Mouse (Mus musculus) cerebellum, postnatal 36 days (tissue): ENCODE results near the gene Prkag3.

Experiments used
- DNase-seq, 2 experiments: peaks; one replicate each; pipeline ENCODE4 v3.0.0; 2021 to 2022; ENCODE audit warnings: mixed read lengths in 2 of 2

Prkag3 gene

DNA sequence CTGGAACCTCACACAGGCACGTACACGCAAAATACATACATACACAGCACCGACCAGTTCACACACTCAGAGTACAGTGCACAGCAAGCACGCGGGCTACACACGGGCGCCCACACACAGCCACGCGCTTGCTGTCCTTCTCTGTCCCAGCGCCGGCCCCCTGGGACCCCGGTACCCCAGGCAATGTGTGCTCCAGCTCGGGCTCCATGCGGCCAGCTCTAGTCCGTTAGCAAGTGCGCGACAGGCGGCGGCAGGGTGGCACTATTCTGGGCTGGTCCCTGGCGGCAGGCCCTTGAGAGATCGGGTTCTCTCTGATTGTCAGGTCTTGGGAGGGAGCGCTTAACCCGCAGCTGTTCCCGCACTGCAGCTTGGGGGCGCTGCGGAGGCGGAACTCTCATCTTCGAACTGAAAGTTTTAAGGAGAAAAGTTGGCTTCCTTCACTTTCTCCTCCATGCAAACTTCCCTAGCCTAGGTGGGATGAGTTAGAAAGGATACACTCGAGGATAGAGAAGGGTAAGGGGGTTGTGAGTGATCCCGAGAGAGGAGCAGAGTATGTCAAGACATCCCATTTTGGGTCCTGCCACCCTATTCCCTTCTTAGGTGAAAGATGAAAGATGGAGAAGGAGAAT lies at the start of gene Prkag3:
Prkag3 (minus strand) TSS at position 579 of the 629 bp plus-strand sequence.
- peak; percentile 12 to 18 for DNase-seq

DNA sequence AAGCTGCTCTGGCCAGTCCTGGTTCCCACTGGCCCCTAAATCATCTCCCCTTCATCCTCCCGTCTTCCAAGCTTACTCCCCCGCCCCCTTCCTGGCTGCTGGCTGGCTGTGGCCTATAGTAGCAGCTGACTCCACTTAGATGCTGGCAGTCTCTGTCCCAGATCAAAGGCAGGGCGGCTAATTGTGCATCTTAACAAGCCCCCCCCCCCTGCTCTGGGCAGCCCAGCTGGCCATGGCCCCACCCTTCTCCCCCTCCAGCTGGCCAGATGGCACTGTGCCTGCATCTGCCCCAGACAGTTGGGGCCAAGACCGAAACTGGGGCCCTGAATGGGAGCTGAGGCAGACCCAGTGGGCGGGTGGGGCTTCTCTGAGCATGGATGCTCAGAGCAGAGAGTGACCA lies 48.4 kb upstream of the Prkag3 start:
- DNase-seq: no peak

DNA sequence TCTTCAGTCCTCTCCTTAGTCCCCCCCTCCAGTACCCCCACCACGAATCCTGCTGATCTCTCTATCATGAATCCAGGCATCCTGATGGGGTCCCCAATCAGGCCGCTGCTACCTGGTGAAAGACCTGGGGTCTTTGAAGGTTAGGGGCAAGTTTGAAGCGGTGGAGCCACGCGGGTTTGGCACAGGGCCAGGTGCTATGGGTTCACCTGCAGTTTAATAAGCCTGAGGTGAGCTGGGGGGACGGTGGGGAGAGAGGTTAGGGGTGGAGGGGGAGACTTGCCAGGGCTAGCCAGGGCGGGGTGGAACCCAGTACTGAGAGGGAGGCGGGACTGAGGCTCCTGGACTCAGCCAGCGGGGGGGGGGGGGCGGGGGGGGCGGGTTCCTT lies 46.1 kb upstream of the Prkag3 start:
- DNase-seq: no peak

DNA sequence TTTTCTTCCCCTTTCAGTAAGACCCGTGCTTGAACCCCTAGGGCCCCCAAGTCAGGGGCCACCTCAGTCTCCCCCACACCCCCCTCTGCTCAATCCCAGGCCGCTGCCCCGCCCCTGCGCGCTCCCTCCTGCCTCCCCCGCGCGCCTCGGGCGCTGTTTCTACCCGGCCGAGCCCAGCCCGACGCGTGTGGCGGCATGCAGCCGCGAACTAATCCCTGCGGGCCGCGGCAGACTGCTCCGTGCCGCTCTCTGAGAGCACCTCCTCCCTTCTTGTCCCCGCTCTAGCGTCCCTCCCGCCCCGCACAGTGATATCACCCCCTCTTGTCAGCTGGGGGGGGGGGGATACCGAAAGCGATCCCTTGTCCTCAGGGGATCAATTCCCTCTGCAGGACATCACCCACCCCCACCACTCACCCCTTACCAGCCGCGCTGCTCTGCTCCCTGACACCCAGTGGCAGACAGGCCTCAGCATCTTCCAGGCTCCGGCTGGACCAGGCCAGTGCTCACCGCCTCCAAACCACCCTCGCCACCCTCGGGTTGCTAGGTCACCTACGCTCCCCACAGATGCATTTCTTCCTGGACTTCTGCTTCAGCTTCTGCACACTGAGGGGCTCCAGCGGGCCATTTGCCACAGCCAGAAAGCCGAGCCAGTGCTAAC lies 45.6 kb upstream of the Prkag3 start:
- DNase-seq: no peak

DNA sequence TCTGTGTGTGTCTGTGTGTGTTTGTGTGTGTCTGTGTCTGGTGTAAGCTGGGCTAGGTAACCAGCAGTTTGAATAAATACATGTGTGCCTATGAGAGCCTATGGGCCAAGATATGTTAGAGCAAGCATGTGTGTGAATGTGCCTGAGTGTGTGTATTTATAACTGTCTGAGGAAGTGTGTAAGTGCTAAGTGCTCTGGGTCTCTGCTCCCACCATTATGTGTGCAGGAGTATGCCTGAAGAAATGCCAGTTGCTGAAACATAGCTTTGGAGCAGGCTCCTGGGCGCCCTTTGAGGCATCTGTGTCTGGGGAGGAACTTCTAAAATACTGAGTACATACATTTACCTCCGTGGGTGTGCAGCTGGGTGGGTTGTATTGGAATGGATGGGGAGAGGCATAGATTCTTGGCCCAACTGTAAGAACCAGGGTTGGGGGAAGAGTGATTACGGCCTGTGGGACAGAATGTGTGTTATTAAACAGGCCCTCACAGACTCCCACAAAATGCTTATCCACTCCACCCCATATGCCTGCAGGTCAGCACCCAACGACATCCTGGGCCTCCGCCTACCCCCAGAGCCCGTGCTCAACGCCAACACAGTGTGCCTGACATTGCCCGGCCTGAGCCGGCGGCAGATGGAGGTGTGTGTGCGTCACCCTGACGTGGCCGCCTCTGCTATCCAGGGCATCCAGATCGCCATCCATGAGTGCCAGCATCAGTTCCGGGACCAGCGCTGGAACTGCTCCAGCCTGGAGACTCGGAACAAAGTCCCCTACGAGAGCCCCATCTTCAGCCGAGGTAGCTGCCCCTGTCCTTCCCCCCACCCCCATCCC lies 44.0 kb upstream of the Prkag3 start:
- DNase-seq: no peak

DNA sequence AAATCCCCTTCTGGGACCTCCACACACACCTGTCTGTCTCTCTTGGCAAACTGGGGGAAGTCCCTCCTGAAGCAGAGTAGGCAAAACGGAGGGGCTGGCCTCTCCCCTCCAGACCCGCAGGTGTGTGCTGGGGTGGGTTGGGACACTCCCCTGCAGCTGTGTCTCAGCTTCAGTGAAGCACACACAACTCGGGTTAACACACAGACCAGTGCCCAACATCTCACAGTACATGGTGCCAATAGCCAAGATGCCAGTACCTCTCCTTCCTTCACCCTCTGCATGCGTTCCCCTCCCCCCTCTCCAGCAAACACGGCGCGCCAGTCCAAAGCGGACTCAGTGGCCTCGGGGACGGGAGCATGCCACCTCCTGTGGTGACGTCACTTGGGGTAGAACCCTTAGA lies 42.2 kb upstream of the Prkag3 start, which contains the start of gene Wnt10a:
Wnt10a (plus strand) TSS at position 268 of the 400 bp plus-strand sequence.
- DNase-seq: no peak

DNA sequence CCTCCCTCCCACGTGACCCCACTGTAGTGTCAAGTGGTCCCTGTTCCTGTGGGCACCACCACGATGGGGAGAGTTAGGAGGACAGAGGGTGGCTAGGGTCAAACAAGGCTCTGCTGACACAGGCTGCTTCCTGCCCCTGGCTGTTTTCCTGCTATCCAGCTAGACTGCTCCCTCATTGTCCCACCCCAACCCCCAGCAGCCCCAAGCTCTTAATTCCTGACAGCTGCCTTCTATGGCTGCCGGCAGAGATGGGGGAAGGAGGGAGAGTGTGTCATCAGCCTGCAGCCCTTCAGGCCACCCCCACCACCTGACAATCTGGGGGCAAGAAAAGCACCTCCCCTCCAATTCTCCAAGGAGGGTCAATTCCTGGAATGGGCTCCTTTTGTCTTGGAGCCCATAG lies 41.1 kb upstream of the Prkag3 start:
- DNase-seq: no peak

DNA sequence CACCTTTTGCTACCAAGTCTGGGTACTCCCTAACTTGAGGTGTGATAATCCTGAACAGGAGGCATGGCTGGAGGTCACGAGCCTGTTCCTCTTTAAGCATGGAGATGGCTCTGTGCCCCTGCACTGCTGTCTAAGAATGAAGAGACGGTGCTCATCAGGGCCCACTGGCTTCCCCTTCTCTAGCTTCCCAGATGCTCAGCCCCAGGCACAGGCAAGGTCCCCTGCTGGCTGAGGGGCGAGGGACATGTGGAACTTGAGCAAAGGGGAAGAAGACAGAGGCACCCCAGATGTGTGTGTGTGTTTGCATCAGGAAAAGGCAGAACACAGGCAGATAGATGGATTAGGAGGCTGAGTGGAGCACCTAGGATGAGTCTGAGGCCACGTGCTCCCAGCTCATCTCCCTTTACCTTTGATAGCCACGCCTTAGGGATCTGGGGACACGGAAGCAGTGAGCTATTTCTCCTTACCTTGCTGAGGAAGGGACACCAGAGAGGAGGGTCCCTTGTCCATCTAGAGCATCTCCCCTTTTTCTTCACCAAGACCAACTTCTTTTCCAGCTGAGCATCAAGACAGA lies 39.7 kb upstream of the Prkag3 start:
- DNase-seq: no peak

DNA sequence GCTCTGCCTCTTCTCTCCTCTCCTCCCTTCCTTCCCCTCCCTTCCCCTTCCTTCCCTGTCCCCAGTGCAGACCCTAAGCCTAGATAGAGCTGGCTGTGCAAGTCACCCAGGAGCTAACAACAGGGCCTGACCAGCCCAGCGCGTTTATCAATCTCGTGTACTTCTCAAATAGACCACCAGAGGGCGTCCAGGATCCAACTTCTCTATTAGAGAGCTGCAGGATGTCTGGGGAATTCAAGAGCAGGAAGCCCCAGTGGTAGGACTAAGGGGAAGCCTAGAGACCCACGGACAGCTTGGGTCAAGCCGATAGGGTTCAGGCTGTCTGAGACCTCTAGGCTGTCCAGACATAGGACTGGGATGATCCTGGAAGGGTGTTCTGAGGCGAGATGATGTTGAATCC lies 38.8 kb upstream of the Prkag3 start:
- DNase-seq: peak; percentile 72 to 89

DNA sequence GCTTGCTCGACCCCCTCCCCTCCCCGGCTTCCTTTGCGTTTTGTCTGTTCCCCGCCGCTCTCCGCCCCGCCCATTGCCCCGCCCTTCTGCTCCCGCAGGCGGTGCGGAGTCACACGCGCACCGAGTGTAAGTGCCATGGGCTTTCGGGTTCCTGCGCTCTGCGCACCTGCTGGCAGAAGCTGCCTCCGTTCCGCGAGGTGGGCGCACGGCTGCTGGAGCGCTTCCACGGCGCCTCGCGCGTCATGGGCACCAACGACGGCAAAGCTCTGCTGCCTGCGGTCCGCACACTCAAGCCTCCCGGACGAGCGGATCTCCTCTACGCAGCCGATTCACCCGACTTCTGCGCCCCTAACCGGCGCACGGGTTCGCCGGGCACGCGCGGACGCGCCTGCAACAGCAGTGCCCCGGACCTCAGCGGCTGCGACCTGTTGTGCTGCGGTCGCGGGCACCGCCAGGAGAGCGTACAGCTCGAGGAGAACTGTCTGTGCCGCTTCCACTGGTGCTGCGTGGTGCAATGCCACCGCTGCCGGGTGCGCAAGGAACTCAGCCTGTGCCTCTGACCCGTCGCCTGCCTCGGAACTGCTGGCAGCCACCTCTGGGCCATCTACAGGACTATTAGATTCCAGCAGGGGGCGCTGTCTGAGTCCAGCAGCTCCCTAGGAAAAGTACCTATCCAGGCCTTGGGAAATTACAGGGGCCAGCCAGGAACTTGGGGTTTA lies 35.2 kb upstream of the Prkag3 start:
- DNase-seq: peak; percentile 50 to 58

DNA sequence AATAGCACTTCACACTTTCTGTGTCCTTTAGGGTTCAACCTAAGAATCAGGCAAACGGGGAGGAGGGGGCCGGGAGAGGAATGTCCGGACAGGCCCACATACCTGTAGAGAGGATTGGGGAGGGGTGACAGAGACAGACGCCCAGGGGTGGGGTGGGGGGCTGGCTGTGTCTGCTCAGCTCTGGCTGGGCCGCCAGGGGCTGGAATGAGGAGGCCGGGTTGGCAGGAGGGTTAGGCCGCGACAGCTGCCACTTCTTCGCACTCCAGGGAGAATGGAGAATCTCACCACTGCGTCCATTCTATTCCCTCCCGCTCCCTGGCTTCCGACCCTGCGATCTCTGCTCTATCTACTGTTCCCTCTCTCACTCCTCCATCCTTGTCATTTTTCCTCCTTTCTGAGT lies 34.5 kb upstream of the Prkag3 start:
- no peak for DNase-seq

DNA sequence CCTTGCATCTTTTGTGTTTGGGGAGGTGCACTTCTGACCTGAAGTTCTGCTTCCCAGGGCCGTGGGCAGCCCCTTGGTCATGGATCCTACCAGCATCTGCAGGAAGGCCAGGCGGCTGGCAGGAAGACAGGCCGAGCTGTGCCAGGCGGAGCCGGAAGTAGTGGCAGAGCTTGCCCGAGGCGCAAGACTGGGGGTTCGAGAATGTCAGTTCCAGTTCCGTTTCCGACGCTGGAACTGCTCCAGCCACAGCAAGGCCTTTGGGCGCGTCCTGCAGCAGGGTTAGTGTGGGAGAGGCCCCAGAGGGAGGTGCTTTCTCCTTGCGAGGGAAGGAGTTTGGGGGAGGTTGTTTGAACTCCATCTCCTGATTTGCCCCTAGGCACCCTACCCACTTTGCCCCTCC lies 33.0 kb upstream of the Prkag3 start:
- DNase-seq: no peak

DNA sequence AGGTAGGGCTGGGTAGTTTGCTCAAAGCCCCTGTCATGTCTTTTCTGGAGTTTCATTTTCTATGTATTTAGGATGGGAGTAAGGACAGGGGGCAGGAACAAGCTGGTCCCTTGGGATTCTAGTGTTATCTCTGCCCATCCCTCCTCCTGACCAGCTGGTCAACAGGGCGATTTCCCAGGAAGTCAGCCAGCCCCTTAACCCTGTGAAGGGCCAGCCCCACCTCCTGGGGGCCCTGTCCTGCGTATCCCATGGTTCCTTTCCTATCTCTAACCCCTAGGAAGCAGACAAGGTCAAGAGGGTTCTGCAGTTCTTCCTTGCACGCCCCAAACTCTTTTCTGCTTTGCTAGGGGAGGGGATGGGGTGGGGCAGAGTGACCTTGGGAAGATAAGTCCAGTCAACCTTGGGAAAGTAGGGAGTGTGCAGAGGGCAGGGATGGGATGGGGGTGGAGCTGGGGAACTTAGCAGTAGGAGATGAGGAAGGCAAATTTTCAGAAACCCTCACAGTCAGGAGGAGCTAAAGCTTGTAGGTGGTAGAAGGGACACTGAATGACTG lies 30.0 kb upstream of the Prkag3 start:
- DNase-seq: no peak

DNA sequence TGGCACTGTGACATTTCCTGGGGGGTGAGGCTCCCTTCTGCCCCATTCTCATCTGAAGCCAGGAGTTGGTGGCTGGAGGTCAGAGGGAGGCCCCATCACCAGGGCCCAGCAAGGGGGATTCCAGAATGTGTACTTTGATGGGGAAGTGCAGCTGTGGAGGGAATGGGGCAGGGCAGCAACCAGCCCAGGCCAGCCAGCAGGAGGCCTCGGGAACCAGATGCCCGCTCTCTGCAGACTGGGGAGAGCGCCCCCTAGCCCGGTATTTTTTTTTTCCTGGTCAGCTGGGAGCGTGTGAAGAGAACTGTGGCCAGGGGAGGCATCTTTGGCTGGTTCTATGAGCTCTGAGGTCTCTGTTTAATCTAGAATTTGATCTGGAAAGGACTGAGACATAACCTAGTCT lies 26.8 kb upstream of the Prkag3 start:
- DNase-seq: no peak

DNA sequence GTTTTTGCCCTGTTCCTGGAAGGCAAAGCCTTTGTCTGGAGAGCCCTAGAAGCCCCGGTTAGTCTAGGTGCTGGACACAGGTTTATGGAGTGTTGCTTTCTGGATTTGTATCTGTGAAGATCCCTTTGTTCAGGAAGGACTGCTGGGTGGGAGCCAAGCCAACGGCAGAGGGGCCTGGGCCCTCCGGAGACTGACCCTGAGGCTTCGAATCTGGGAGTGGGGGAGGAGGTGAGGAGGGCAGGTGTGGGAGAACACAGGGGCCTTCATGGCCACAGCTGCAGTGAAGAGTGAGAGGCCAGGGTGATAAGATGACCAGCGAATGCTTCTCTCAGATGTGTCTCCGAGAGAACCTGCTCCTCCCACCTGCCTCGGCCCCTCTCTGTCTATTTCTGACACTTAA lies 25.0 kb upstream of the Prkag3 start:
- no peak for DNase-seq

DNA sequence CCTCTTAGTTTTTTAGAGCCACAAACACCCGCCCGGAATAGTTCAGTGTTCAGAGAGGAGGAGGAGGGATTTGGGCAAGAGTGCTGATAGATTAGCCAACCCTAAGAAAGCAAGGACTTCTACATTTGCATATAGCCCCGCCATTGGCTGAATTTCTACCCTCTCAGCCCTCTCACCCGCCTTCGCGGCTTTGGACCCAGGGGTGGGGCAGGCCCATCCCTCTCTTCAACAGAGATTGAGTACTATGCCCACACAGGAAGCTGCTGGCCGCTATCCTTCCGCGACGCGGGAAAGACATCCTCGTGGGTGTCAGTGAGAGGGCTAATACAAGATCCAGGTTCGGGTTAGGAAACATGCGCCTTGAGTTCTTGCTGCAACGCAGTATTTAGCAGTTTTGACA lies 24.1 kb upstream of the Prkag3 start:
- peak; percentile 62 to 68 for DNase-seq

DNA sequence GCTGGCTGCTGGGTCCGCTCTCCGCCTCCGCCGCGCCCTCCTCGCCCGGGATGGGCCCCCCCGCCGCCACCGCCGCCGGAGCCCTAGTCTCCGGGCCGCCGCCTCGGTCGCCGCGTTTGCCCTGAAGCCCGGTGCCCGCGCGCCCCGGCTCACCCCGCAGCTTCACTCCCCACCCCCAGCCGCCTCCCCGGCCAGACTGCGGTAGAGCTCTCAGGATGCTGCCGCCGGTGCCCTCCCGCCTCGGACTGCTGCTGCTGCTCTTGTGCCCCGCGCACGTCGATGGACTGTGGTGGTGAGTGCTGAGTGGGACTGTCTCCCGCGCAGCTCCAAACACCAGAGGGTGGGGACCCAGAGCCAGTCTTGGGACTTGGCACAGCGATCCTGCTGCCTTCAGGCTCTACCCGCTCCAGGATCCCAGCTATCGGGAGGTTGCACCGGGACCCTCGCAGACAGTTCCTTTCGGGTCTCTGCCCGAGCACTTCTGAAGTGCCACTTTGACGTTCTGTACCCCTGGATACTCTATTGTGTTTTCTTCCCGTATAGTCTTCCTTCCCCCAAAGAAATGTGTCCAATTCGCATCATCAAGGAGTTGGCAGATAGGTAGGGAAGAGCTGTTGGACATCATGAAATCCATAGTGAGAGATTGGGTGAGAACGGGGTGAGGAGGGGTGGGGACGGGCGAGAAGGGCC lies 23.1 kb upstream of the Prkag3 start:
- no peak for DNase-seq

DNA sequence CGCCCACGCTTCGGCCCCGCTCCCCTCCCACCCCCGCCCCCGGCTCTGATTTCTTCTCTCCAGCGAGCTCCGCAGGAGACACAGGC lies 22.7 kb upstream of the Prkag3 start, which contains the start of gene Wnt6:
Wnt6 (plus strand) TSS at position 48 of the 86 bp plus-strand sequence.
- DNase-seq: no peak

DNA sequence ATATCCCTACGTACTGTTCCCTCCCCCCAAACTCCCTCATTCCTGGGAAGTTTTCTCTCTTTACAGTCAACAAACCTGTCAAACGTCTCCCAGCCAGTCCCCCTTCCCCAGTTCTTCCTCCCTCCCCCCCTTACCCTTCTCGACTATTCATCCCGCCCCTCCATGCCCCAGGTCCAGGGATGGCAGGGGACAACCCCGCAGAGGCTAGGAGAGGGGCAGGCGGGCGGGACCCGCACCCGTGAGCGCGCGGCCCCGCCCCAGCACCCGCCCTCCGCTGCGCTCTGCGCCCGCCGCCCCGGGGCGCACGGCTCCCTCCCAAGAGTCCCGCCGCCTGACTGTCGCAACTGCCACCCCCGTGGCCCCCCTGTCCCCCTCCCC lies 22.4 kb upstream of the Prkag3 start:
- no peak for DNase-seq

DNA sequence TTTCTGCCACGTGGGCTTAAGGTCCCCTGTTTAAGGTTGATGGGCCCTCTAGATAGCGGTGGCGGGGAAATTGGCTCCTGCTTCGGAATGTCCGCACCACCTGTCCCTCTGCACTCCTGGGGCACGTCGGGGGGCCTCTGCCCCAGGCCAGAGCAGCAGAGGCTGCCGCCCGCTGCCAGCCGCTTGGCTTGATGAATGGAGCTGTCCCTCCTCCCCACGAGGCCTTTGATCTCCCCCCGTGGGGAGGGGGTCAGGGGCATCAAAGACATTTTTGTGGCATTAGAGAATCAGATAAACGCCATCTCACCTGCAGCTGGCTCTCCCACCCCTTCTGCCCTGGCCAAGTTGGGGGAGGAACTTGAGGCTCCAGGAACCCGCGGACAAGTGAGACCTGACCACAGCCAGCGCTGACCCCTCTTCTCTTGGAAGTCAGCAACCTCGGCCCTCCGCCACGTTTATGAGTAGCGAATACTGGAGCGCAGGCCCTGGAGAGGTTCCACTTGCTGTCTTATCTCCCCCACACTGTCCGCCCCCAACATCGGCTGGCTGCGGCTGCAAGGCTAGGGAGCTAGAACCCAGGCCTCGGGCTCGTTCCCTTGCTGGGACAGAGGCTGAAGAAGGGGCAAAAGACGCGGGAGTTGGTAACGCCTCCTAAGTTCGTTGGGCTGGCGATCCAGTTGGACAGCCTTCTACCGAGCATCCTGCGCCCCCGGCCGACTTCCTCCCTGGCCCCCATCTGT lies 21.9 kb upstream of the Prkag3 start:
- no peak for DNase-seq

DNA sequence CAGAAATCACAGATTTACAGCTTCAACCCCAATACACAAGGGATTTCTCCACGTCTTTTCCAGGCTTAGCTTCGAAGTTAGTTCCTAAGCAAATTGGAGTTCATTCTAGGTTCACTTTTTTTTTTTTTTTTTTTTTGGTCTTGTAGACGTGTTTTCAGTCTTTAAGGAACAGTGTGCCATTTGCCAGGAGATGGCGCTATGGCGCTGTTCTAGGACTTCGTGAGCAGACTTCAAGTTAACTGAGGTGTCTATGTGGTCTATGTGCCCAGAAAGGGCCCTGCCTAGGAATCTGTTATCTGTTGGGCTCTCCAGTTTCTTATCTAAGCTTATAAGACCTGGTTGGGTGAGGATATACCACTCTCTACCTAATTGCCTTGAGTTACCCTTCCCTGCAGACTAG lies 14.1 kb upstream of the Prkag3 start:
- peak; percentile 48 to 58 for DNase-seq

DNA sequence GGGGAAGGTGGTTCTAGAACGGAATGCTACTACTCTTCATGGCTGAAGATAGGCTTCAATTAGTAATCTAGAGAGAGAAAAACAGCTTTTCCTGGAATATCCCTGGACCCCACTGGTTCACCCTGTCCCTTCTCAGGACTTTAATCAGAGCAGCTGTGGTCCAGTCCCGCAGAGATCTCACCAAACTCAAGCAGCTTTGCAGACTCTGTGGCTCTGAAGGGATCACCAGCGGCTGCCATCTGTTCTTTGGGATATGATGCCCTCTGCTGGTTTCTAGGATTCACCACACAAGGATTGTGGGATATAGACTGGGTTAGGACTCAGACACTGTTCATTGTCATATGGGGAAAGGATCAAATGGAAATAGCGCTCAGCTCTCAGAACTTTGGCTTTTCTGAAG lies 10.8 kb upstream of the Prkag3 start:
- DNase-seq: peak in 1 of 2 experiments; percentile 27
